Mouse (Mus musculus): Measurements from ENCODE around the gene Bhlha9. TPM values are rescaled to one million over a fixed set of nuclear protein-coding genes. Genes with fewer than 3 reads are reported as not detected.

Gene Bhlha9
- polyA plus RNA-seq, 2 experiments: not detected

- Histone ChIP-seq H3K27me3 (ENCODE audit: control insufficient read depth, insufficient read depth, low read length) (no peaks in the 10 kb centered on the region), H3K4me2 (ENCODE audit: low read depth) (no peak overlapping the region), H3K9ac (replicated peaks) (no peak overlapping the region), H3K4me3 (ENCODE audit: insufficient read depth in 1 of 2, low read depth in 2 of 2, low read length in 2 of 2) (no peak overlapping the region), H3K36me3 (replicated peaks; ENCODE audit: control insufficient read depth, insufficient read depth, low read depth) (no peaks in the 10 kb centered on the region), H3K27ac (no peak overlapping the region), H3K4me1 (replicated peaks; ENCODE audit: control insufficient read depth in 2 of 2, insufficient read depth in 2 of 2, low read length in 1 of 2) (no peaks in the 10 kb centered on the region), H3K9me3 (ENCODE audit: control insufficient read depth, low read length) (no peaks in the 10 kb centered on the region)
- WGBS (ENCODE audit: insufficient replicate concordance): 44% methylated on average over 4 of the region's 4 CpGs
- DNase-seq (ENCODE audit: low read depth in 3 of 3, low spot score in 3 of 3) (no peak), ATAC-seq (ENCODE audit: insufficient read depth) (no peak)
- TF ChIP-seq CTCF (IDR thresholded peaks at IDR 0.05; ENCODE audit: low read depth): no peak
- TF ChIP-seq EP300 (IDR thresholded peaks at IDR 0.05; ENCODE audit: low read depth): no peak
Measured at GRCm38 (mm10) chr11:76717000-76717399, 44.7 kb downstream of the Bhlha9 start.

Other genes with a start within 250 kb of the Bhlha9 start
- gene Abr, start 50.2 kb upstream of the Bhlha9 start, polyA plus RNA-seq (2012; rRNA removed): 3.3 and 3.6 TPM in 2 replicates
- gene Abr, start 50.2 kb upstream of the Bhlha9 start, polyA plus RNA-seq (2014; fragmentation: Nextera tagmentation; extraction: Ambion mirVana): 2.3 and 2.5 TPM in 2 replicates
- not detected in 2 replicates for gene Trarg1, start 7.3 kb downstream of the Bhlha9 start, polyA plus RNA-seq (2012; rRNA removed)
- gene Trarg1, start 7.3 kb downstream of the Bhlha9 start, polyA plus RNA-seq (2014; fragmentation: Nextera tagmentation; extraction: Ambion mirVana): not detected in 2 replicates
- 5.9 and 6.4 TPM in 2 replicates for gene Gosr1, start 91.1 kb downstream of the Bhlha9 start, polyA plus RNA-seq (2012; rRNA removed)
- 12.3 and 15.8 TPM in 2 replicates for gene Gosr1, start 91.1 kb downstream of the Bhlha9 start, polyA plus RNA-seq (2014; fragmentation: Nextera tagmentation; extraction: Ambion mirVana)
- gene Cpd, start 174.5 kb downstream of the Bhlha9 start, polyA plus RNA-seq (2012; rRNA removed): 5.9 and 7.2 TPM in 2 replicates
- 8.2 and 8.5 TPM in 2 replicates for gene Cpd, start 174.5 kb downstream of the Bhlha9 start, polyA plus RNA-seq (2014; fragmentation: Nextera tagmentation; extraction: Ambion mirVana)
- not detected in 2 replicates for gene Tmigd1, start 229.7 kb downstream of the Bhlha9 start, polyA plus RNA-seq (2012; rRNA removed)
- not detected in 2 replicates for gene Tmigd1, start 229.7 kb downstream of the Bhlha9 start, polyA plus RNA-seq (2014; fragmentation: Nextera tagmentation; extraction: Ambion mirVana)